Mouse (Mus musculus) erythroblast, embryonic 14.5 days (primary cell): ENCODE data around the gene Thsd4.

Experiments used
- GATA1 ChIP-seq: IDR thresholded peaks from 2 replicates; pipeline ENCODE4 v1.6.1; 2012; ENCODE audit warnings: low read length, inconsistent platforms, mixed read lengths
- TAL1 ChIP-seq: IDR thresholded peaks from 3 replicates; pipeline ENCODE4 v1.6.1; 2012; ENCODE audit warnings: low read length, inconsistent platforms, mixed read lengths

DNA sequence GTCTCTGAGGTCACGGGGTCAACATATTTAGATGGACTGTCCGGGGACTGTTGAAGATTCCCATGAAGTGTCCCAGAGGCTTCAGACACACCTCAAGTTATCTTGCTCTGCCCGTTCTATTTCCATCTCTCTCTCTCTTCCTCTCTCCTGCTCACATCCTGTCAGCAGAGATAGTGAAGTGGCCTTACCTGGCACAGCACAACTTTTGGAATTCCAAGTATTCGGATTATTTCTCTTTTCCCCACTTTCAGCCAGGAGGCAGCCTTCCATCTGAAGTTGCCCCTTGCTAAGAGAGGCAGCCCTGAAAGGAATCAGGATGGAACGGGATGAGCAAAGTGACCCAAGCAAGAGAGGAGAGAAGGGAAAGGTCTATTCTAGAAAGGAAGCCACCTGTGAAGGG, 4.3 kb upstream of the Thsd4 start:
- TF ChIP-seq TAL1 (no peak), GATA1 (no peak)
